Mouse (Mus musculus) layer of hippocampus, adult 8-10 months (tissue): ENCODE data around the gene Ola1. TPM values are rescaled to one million over a fixed set of nuclear protein-coding genes. Genes with fewer than 3 reads are reported as not detected.

ENCODE experiments used
- DNase-seq, 2 experiments: peaks; one replicate each; pipeline ENCODE4 v3.0.0; 2022; ENCODE audit warnings: low spot score in 2 of 2
- total RNA-seq, 4 experiments: library from RNA; stranded (reverse); gene quantifications; 2 replicates each; pipeline ENCODE4 v1.2.4; 2022

Gene Ola1
- total RNA-seq = 100 to 1,000 TPM; 109 to 114 (median 110) TPM

DNA sequence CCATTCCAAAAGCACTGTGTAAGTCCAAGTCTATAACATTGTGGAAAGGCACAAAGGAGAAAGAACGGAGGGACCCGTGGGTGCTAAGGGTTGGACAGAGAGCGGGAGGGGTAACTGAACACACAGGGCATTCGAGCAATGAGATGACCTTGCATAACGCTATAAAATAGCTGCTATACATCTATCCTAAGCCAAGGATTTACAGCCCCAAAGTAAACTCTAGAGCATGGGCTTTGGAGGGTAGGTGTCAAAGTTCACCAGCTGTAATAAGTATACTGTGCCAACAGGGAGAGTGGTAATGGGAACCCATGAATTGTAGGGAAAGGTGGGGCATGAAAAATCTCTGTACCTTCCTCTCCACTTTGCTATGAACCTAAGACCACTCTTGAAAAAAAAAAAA lies at the start of gene Ola1:
Gene Ola1 (minus strand): TSS at position 12 of the 400 bp plus-strand sequence.
- DNase-seq = no peak

DNA sequence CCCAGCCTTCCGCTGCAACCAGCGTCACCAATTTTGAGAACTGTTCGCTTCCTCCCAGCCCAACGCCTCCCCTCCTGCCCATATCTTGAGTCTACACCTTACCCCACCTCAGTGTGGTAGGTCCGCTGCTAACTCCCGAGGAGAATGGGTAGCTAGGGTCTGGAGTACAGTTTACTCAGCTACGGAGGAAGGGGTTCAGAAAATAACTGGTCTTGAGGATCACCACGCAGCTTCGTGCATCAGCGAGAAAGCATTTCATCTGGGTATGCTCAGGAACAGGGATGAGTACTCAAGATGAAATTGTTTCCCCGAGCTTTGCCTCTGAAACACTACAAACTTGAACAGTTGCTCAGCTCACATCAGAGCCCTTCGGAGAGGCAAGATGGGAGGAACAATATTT lies 49.6 kb upstream of the Ola1 start:
- DNase-seq = no peak

DNA sequence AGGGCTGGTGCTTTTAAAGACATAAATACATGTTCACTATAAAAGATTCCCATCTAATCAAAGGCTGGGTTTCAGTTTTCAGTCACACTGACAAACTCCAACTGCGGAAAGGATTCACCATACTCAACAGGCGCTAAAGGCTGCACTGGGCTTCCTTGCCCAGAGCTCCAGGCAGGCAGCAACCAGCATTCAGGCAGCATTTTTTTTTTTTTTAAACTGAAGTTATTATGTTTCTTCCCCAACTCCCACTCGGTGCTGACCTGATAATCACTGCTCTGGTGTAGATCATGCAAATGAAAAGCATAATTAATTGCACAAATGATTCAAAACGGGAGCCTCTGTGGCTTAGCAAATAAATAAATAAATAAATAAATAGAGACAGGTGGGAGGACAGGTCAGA lies 49.1 kb upstream of the Ola1 start:
- no peak for DNase-seq

DNA sequence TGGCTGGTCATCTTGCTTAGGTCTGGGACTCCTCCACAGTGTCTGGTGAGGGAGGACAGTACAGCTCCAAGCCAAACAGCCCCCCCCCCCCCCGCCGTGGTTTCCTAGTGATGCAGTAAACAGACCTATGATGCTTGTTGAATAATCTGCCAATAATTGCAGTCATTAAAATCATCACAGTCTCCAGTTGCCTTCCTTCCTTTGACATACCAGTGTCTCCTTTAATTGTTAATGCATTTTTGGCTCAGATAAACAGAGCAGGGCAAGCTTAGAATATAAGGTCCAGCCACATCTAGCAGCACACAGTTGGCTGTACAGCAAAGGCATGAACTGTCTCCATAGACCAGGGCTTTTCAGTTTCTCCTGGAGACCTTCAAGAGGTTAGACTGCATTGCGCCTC lies 48.5 kb upstream of the Ola1 start:
- DNase-seq = no peak

DNA sequence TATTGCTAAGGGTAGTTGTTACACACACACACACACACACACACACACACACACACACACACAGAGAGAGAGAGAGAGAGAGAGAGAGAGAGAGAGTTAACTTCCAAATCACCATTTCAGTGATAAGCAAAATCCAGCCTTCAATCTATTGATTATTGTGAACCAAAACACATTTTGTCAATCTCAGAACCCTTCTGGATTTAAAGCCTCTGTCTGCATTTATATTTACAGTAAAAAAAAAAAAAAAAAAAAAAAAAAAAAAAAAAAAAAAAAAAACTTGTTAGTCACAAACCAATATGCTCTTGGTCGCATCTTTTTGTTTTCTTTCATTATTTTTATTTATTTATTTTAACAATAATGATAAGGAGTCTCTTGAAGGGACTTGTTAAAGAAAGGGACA lies 47.9 kb upstream of the Ola1 start:
- no peak for DNase-seq

DNA sequence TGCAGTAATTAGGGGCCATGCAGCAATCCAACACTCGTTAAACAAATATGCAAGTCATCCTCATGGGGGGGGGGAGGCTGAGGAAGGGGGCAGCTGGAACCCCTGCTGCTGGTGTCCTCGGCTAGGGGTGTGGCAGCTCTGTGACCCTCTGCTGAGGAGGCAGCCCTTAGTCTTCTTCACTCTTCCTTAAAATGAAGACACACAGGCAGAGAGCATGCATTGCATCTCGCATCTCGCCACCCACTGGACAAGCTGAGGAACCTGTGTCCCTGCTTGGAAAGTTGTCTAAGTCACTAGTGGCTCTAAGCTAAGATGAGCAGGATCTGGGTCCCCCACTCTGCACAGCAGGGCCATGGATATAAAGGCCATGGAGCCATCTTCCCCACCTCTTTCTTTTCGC lies 47.3 kb upstream of the Ola1 start:
- no peak for DNase-seq

DNA sequence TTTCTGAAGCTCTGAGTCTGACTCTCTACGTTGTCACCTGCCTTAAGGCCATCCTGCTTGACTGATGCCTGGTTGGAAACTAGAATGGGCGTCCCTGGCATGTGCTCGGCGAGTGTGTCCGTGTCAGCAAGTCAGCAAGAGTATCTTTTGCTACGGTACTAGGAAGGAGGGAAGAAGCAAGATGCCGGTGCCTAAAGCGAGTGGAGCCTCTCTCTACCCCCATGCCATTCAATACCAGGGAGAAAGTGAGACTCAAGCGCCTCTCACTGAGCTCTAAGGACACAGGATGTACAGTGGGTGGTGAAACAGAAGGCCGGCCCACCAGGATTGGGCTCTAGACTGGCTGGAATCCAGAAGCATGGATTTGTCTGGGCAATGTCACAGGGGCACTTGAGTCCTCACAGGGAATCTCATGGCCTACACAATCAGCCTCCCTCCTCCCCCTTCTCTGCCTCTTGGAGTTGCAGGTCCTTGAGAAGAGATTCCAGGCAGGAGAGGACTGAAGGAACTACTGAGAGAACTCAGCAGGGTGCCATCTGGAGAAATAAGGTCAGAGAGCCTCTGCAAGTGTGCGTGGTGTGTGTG lies 46.0 kb upstream of the Ola1 start:
- no peak for DNase-seq

DNA sequence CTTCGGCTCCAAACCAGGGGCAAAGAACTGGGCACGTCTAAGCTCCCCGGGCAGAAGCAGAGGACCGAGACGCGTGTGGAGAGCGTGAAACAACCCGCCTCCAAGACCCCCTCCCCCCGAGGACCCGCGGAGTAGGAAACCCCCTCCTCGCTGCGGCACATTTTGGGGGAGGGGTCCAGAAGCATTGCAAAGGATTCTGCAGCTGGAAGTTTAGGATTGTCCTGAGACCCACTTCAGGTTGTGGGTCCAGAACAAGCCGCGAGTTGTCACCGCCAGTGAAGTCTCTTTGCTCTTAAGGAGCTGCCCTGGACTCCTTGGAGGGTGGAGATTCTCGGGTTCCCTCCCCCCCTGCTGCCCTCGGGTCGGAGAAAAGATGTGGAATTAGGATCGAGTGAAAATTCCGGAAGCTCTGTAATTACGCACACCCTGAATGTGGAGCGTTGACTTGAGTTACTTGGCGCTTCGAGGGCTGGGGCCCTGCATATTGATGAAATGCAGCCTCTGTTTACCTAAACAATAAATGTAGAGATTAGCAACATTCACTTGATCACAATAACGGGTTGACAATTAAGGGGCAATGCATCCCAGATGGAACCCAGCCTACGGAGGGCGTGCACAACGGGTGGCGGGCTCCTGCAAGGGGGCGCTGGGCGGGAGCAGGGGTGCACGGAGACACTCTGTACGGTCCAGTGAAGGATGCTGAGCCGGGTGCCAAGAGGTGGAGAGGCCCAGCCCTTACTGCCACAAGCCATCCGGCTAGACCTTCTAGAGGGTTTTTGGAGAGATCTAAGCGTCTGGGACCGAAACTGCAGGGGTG lies 45.3 kb upstream of the Ola1 start:
- no peak for DNase-seq

DNA sequence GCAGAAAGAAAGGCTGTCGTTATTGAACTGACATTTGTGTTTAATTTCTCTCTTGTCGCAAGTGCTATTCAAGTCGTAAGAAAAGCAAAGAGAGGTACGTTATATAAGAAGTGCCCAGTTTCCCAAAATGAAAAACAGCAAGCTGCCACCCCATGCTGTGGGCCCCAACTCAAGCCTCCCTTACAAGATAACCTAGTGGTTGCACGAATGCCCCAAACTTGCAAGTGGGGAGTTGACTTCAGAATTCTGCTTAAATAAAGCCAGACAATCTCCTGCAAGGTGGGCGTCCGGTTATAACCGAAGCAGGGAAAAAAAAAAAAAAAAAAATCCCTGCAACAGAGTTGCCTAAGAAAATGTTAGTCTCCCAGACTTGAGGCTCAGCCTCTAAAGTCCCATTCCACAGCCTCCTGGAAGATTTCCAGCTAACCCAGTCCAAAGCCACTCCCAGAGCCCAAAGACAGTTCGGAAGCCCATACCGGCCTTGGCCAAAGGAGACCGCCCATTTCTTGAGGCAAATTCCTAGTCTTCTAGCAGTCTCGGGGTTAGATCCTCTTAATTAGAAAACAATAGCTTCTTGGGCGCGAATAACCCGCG lies 44.5 kb upstream of the Ola1 start:
- no peak for DNase-seq

DNA sequence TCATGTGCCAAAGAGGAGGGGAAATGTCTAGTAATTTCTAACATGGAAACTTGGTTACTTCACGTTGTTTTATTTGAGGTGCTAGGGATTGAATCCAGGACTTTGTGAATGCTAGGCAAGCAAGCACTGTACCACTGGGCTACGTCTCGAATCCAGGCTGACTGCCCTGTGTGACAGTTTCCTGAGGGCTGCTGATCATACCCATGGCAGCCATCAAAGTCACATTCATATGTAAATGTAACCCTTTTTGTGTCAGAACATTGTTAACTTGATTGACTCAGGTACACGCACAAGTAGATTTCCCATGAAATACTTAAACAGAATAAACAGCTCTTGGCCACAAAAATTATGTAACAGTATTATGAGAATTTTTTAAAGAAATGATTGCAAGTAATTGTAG lies 30.0 kb upstream of the Ola1 start:
- no peak for DNase-seq

DNA sequence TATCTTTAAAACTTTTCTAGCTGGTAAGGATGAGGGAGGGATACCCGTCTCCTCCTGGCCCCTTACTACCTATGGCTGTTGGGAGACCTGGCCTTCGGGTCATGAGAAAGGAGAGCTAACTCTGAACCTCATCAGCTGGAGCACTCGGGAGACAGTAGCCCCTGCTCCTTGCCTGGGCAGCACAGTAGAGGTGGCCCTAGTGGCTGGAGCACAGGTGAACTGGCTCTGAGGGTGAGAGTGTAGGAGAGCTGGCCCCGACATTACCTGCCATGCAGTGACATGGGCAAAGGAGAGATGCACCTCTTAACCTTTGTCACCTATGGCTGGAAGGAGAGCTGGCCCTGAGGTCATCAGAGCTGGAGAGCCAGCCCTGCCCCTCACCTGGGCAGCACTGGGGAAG lies 22.6 kb upstream of the Ola1 start:
- no peak for DNase-seq

DNA sequence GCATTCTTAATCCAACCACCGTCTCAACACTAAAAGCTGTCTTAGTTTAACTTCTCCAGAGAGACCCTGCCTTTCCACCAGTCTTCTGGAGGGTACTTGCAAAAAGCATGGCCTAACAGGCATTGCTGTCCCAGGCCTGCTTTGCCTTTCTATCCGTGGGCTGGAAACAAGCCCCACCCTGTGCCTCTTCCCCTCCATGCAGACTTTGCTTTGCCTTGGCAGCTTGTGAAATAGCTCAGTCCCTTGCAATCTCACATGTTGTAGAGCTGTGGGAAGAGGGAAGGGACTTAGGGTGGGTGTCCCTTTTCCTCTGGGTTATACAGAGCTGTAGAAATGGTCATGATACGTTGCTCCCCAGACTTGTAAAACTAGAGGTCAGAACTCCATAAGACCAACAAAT lies 12.4 kb upstream of the Ola1 start:
- no peak for DNase-seq

DNA sequence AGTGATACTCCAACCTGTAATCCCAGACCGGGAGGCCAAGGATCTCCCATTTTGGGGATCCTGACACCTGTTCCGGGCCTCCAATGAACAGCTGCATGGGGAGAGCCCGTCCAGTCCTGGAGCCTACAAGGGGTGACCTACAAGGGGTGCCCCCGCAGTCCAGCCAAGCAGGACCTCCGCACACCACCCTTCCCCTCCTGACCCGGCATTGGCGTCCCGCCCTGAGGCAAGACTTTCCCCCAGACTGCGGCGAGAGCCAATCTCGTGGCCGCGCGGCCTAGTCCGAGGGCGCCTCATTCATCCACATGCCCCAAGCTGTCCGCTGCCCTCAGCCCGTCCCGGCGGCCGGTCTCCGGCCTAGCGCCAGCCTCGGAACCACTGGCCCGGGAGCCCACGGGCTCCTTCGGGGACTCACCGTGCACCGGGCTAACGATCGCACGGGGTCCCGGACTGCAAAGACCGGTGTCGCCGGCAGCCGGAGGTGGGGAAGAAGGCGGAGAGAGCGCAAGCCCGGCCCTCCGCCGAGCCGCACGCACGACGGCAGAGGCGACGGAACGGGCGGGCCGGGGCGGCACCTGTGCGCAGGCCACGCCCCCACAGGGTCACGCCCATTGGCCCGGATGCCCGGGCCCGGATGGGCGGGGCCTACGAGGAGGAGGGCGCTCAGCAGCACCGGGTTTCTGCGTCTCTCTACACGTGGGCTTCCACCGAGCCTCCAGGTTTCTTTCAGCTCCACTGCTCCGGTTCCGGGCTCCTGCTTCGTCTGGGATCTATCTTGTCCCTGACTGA lies 4.7 kb downstream of the Ola1 start:
- peak; percentile 84 to 88 for DNase-seq

DNA sequence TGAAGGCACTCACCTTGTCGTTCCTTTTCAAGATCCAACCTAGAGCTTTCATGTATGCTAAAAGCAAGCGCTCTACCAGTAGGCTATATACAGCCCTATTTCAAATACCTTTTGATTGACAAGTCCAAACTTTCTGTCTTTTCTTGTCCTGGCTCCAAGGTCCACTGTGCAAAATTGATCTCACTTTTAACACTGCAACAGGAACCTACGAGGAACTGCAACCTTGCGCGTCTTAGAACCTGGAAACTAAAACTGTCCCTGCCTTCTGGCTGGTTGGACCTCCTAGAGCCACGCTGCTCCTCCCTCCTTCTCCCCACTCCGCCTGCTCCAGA lies 5.2 kb downstream of the Ola1 start:
- DNase-seq = no peak

DNA sequence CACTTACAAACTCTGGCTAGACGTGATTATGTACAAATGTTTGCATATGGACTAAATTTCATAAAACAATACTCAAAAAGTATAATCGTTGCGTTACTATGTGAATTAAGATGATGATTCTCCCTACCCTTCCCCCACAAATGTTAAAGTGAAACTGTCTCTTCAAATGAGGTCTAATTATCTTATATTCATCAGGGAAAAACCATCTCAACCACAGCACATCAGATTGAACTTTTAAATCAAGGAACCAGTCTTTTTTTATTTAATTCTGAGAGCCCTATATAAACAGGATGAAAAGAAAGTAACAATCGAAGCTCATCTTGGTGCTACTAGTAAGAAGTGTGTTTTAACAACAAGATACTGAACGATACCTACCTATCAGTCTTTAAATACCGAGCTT lies 14.4 kb downstream of the Ola1 start:
- no peak for DNase-seq

DNA sequence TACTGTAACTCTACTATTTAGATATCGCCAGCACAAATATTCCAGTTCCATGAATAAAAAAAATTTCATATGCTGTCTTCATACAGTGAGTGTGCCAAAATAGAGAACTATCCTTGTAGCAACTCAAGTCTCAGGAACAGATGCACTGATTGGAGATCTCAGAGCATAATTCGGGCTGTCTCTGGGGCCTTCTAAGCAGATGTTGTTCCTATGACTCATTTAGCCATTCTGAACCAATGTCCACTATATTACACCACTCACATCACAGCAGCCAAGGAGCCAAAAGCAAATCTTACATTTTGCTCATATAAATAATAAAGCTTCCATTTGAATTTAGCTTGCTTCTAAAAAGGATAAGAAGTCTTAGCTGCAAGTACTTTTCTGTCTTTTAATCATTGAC lies 30.2 kb downstream of the Ola1 start:
- DNase-seq = no peak

DNA sequence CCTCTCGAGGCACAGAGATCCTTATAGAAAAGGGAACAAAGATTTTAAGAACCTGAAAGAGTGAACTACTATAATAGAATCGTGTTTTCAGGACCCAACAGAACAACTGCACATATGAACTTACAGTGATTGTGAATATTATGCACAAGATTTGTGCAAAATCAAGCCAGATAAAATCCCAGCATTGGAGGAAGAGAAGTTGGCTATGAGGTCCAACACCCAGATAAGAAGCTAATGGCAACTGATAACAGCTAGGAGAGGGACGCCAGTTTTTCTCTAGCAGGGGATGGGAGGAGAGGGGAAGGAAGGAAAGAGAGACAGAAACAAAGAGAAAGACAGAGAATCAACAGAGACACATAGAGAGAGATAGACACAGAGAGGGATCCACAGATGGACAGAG lies 33.5 kb downstream of the Ola1 start:
- DNase-seq = no peak

DNA sequence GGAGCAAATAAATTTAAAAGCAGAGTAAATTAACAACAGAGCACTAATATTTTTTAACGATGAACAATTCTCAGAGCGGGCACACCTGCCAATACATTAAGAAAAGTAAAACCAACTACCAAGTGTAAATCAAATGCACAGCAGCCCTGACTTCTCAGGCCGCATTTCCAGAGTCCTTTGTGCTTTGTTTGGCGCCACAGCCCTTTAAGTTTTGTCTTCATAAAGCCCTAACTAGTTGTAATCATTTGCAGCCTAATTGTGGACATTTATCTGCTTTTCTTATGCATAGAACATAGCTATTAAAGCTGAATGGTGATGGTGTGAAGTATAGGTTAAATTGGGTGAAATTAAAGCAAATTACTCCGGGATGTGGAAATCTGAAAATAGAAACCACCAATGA lies 49.2 kb downstream of the Ola1 start:
- no peak for DNase-seq

DNA sequence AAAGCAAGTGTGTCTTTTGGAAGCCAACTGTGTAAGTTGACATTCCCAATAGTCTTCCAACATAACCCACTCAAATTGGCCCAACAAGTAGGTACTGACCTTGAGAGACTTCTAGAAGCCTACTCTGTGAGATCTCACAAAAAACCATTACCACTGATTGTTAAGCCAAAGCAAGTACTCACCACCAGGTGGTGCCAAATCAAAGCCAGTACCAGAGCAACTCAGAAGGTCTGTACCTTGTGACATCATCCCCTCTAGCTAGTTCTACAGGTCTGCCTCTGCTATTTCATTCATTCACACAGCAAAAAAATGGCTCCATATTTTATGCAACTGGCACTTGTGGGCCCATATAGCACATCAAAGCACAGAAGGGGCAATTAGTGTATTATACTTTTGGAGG lies 51.6 kb downstream of the Ola1 start:
- peak in 1 of 2 experiments; percentile 44 for DNase-seq

DNA sequence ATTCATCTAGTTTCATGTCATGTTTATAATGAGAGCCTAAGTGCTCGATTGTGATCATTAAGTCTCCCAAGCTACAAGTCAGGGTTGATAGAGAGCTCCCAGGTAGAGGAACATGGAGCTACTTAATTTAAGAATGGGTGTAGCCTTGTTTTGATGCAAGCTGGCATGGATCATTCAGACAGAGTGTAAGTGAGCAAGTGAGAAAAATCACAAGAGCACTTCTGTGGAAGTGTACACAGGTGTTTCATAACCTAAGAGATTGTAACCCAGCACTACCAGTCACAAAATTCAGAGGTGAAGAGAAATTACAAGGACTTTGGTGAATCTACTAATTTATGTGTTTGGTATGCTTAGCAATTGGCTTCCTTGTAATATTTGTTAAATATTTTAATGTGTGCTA lies 54.1 kb downstream of the Ola1 start:
- no peak for DNase-seq

DNA sequence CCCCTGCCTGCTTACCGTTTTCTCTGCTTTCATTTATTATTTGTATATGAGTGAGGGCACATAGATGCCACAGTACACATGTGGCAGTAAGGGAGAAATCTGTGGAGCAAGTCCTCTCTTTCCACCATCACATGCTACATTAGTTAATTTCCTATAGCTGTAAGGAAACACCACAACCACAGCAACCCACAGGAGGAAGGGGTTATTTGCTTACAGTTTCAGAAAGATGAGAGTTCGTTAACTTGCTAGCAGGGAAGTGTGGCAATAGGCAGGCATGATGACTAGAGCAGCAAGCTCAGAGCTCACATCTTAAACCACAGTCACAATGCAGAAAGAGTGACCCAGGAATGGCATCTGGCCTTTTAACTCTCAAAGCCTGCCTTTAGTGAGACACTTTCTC lies 58.0 kb downstream of the Ola1 start:
- DNase-seq = no peak

DNA sequence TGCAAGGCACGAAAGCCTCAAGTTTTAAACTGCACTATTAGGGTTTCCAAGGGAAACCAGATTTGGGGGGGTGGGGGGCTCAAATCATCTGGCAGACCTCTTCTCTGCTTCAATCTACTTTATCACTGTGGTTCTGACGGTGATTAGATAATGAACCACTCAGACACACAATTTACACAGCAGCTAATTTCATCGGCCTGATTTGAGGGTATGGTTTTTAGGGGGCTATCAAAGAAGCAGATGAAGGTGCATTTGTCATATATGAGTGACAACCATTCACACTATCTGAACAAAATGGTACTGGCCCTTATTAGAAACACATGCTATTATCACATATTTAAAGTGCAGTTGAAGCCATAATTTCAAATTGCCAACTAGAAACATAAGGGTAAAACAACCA lies 61.5 kb downstream of the Ola1 start:
- DNase-seq = no peak
